Mouse (Mus musculus): Measurements from ENCODE around the gene Gm20422. TPM values are rescaled to one million over a fixed set of nuclear protein-coding genes. Genes with fewer than 3 reads are reported as not detected.
"Not testable (repeated sequence)": the region's sequence is repeated elsewhere in the genome, so short reads cannot be mapped to it uniquely, and the experiment has no call there.

Gm20422 gene
- total and polyA plus RNA-seq, 3 experiments, result 0.47 to 2.1 TPM; not detected in 1

- TF ChIP-seq CTCF (IDR thresholded peaks at IDR 0.05), result no peak
- no peak for TF ChIP-seq POLR2A (IDR thresholded peaks at IDR 0.05; ENCODE audit: insufficient read depth, low read depth, low read length)
- TF ChIP-seq EP300 (IDR thresholded peaks at IDR 0.05; ENCODE audit: insufficient read depth, low read depth, low read length), result no peak
Measured at GRCm38 (mm10) chr8:69717232-69717580, 57.5 kb downstream of the Gm20422 start.

GRCm38 (mm10) chr8:69716403-69717231, 58.1 kb downstream of the Gm20422 start:
- Histone ChIP-seq H3K4me1 (ENCODE audit: control insufficient read depth, insufficient read depth, low read length) (peaks cover 6% of the 10 kb centered on the region), H3K27ac (peak overlapping the region; percentile 99), H3K9ac (ENCODE audit: low read depth, low read length) (peak overlapping the region; percentile 97), H3K4me3 (peak overlapping the region; percentile 76), H3K27me3 (ENCODE audit: control insufficient read depth, insufficient read depth, low read length) (no peaks in the 10 kb centered on the region), H3K79me2 (replicated peaks; ENCODE audit: control insufficient read depth, insufficient read depth, low read length) (peaks cover 8% of the 10 kb centered on the region), H3K36me3 (ENCODE audit: control insufficient read depth, insufficient read depth, low read length) (peaks cover 11% of the 10 kb centered on the region; the same call in 1 of the 2 replicates)
- under 1% methylated on average over 52 of the region's 52 CpGs for WGBS
- intact Hi-C loops (cut with DNase I), result loop anchor here (1.0 to 10.0 kb wide), 5 partner anchors 33 to 186 kb away; partner anchors contain the start of genes Atp13a1, Gm20422, Ndufa13 and Tssk6
- peak; percentile 83; the same call in 1 of the 2 replicates for TF ChIP-seq EP300 (IDR thresholded peaks at IDR 0.05; ENCODE audit: insufficient read depth, low read depth, low read length)
- peak; percentile 87 for TF ChIP-seq POLR2A (IDR thresholded peaks at IDR 0.05; ENCODE audit: insufficient read depth, low read depth, low read length)
- TF ChIP-seq CTCF (IDR thresholded peaks at IDR 0.05), result no peak
- peak; percentile 92 to 97 for DNase-seq

More at GRCm38 (mm10) chr8:69717232-69717580, 57.5 kb downstream of the Gm20422 start:
- Histone ChIP-seq H3K9ac (ENCODE audit: low read depth, low read length) (peak overlapping the region; percentile 13; the same call in 1 of the 2 replicates), H3K4me3 (peak overlapping the region; percentile 76), H3K79me2 (replicated peaks; ENCODE audit: control insufficient read depth, insufficient read depth, low read length) (peaks cover 8% of the 10 kb centered on the region), H3K36me3 (ENCODE audit: control insufficient read depth, insufficient read depth, low read length) (peaks cover 11% of the 10 kb centered on the region; the same call in 1 of the 2 replicates), H3K27me3 (ENCODE audit: control insufficient read depth, insufficient read depth, low read length) (no peaks in the 10 kb centered on the region), H3K4me1 (ENCODE audit: control insufficient read depth, insufficient read depth, low read length) (peaks cover 6% of the 10 kb centered on the region), H3K27ac (peak overlapping the region; percentile 47)
- intact Hi-C loops (cut with DNase I), result loop anchor here (1.0 to 10.0 kb wide), 4 partner anchors 32 to 185 kb away; partner anchors contain the start of genes Atp13a1, Gm20422, Ndufa13 and Tssk6
- no peak for DNase-seq
- WGBS, result 44% methylated on average over 5 of the region's 5 CpGs

- peaks cover 8% of the 10 kb centered on the region for H3K79me2 ChIP-seq (replicated peaks; ENCODE audit: control insufficient read depth, insufficient read depth, low read length)
- 68% methylated on average over 6 of the region's 6 CpGs for WGBS
- DNase-seq, result no peak
- H3K4me1 ChIP-seq (ENCODE audit: control insufficient read depth, insufficient read depth, low read length), result peaks cover 6% of the 10 kb centered on the region
- H3K27me3 ChIP-seq (ENCODE audit: control insufficient read depth, insufficient read depth, low read length), result no peaks in the 10 kb centered on the region
- H3K36me3 ChIP-seq (ENCODE audit: control insufficient read depth, insufficient read depth, low read length), result peaks cover 11% of the 10 kb centered on the region
- TF ChIP-seq POLR2A (IDR thresholded peaks at IDR 0.05; ENCODE audit: insufficient read depth, low read depth, low read length) (no peak), CTCF (IDR thresholded peaks at IDR 0.05) (no peak), EP300 (IDR thresholded peaks at IDR 0.05; ENCODE audit: insufficient read depth, low read depth, low read length) (no peak)
- intact Hi-C loops (cut with DNase I), result loop anchor here (2.0 to 10.0 kb wide), 4 partner anchors 59 to 187 kb away; partner anchors contain the start of genes Atp13a1, Gm20422, Ndufa13 and Tssk6
- peak overlapping the region; percentile 1 for H3K9ac ChIP-seq (ENCODE audit: low read depth, low read length)
- H3K4me3 ChIP-seq, result peak overlapping the region; percentile 76
- H3K27ac ChIP-seq, result no peak overlapping the region
Measured at GRCm38 (mm10) chr8:69715366-69715765, 59.3 kb downstream of the Gm20422 start.

- Histone ChIP-seq H3K4me1 (ENCODE audit: control insufficient read depth, insufficient read depth, low read length) (peaks cover 6% of the 10 kb centered on the region), H3K4me3 (no peak overlapping the region), H3K27ac (no peak overlapping the region), H3K9ac (ENCODE audit: low read depth, low read length) (no peak overlapping the region), H3K79me2 (replicated peaks; ENCODE audit: control insufficient read depth, insufficient read depth, low read length) (peaks cover 8% of the 10 kb centered on the region), H3K36me3 (ENCODE audit: control insufficient read depth, insufficient read depth, low read length) (peaks cover 19% of the 10 kb centered on the region), H3K27me3 (ENCODE audit: control insufficient read depth, insufficient read depth, low read length) (no peaks in the 10 kb centered on the region)
- no peak for TF ChIP-seq POLR2A (IDR thresholded peaks at IDR 0.05; ENCODE audit: insufficient read depth, low read depth, low read length)
- no peak for TF ChIP-seq CTCF (IDR thresholded peaks at IDR 0.05)
- no peak for TF ChIP-seq EP300 (IDR thresholded peaks at IDR 0.05; ENCODE audit: insufficient read depth, low read depth, low read length)
- no peak for DNase-seq
- intact Hi-C loops (cut with DNase I), result loop anchor here (10.0 kb wide), 1 partner anchor 61 kb away; the partner anchor contains the start of gene Gm20422
- WGBS, result 67% methylated on average over 8 of the region's 8 CpGs
Measured at GRCm38 (mm10) chr8:69713516-69713915, 61.2 kb downstream of the Gm20422 start.

GRCm38 (mm10) chr8:69710624-69711023, 64.1 kb downstream of the Gm20422 start, which contains the start of gene Zfp869:
TSS of gene Zfp869 (minus strand) at chr8:69710724.
- H3K4me3 ChIP-seq; DNase-seq; H3K79me2 ChIP-seq (replicated peaks; ENCODE audit: control insufficient read depth, insufficient read depth, low read length); H3K9ac ChIP-seq (ENCODE audit: low read depth, low read length); H3K4me1 ChIP-seq (ENCODE audit: control insufficient read depth, insufficient read depth, low read length); H3K27ac ChIP-seq; H3K27me3 ChIP-seq (ENCODE audit: control insufficient read depth, insufficient read depth, low read length): not testable (repeated sequence)
- peaks cover 32% of the 10 kb centered on the region for H3K36me3 ChIP-seq (ENCODE audit: control insufficient read depth, insufficient read depth, low read length)
- 97% methylated on average over 10 of the region's 10 CpGs for WGBS
- intact Hi-C loops (cut with DNase I), result loop anchor here (10.0 kb wide), 1 partner anchor 64 kb away; the partner anchor contains the start of gene Gm20422

GRCm38 (mm10) chr8:69701810-69702209, 72.9 kb downstream of the Gm20422 start:
- no peak overlapping the region for H3K9ac ChIP-seq (ENCODE audit: low read depth, low read length)
- TF ChIP-seq POLR2A (IDR thresholded peaks at IDR 0.05; ENCODE audit: insufficient read depth, low read depth, low read length) (no peak), CTCF (IDR thresholded peaks at IDR 0.05) (no peak), EP300 (IDR thresholded peaks at IDR 0.05; ENCODE audit: insufficient read depth, low read depth, low read length) (no peak)
- no peaks in the 10 kb centered on the region for H3K79me2 ChIP-seq (replicated peaks; ENCODE audit: control insufficient read depth, insufficient read depth, low read length)
- no peaks in the 10 kb centered on the region for H3K4me1 ChIP-seq (ENCODE audit: control insufficient read depth, insufficient read depth, low read length)
- no peak overlapping the region for H3K27ac ChIP-seq
- intact Hi-C loops (cut with DNase I), result no loop called here
- peaks cover 11% of the 10 kb centered on the region for H3K36me3 ChIP-seq (ENCODE audit: control insufficient read depth, insufficient read depth, low read length)
- WGBS, result 72% methylated on average over 6 of the region's 6 CpGs
- no peaks in the 10 kb centered on the region for H3K27me3 ChIP-seq (ENCODE audit: control insufficient read depth, insufficient read depth, low read length)
- H3K4me3 ChIP-seq, result no peak overlapping the region
- no peak for DNase-seq

Other genes with a start within 250 kb of the Gm20422 start
- 1 to 10 TPM; 5.5 to 7.3 TPM for gene Zfp868, start 149.3 kb downstream of the Gm20422 start, total RNA-seq (2021)
- 2.2 and 7.5 TPM in 2 replicates for gene Zfp868, start 149.3 kb downstream of the Gm20422 start, polyA plus RNA-seq (2012; rRNA removed)
- gene Zfp964, start 120.4 kb downstream of the Gm20422 start, total RNA-seq (2021), result 1 to 10 TPM; 1.1 to 1.3 TPM
- gene Zfp964, start 120.4 kb downstream of the Gm20422 start, polyA plus RNA-seq (2012; rRNA removed), result 0.62 and 1.2 TPM in 2 replicates
- gene Zfp869, start 64.2 kb downstream of the Gm20422 start, total RNA-seq (2021), result 10 to 100 TPM; 14.6 to 15.7 TPM
- gene Zfp869, start 64.2 kb downstream of the Gm20422 start, polyA plus RNA-seq (2012; rRNA removed), result 3.0 and 6.1 TPM in 2 replicates
- 1 to 10 TPM; 2.5 to 2.7 TPM for gene Zfp963, start 24.9 kb downstream of the Gm20422 start, total RNA-seq (2021)
- gene Zfp963, start 24.9 kb downstream of the Gm20422 start, polyA plus RNA-seq (2012; rRNA removed), result 1.7 and 3.8 TPM in 2 replicates
- gene Atp13a1, start 16.3 kb upstream of the Gm20422 start, total RNA-seq (2021), result 10 to 100 TPM; 12.9 to 14.7 TPM
- gene Atp13a1, start 16.3 kb upstream of the Gm20422 start, polyA plus RNA-seq (2012; rRNA removed), result 25.7 and 26.5 TPM in 2 replicates
- gene Zfp866, start 16.3 kb upstream of the Gm20422 start, total RNA-seq (2021), result 10 to 100 TPM; 15.6 to 16.1 TPM
- 8.5 and 16.0 TPM in 2 replicates for gene Zfp866, start 16.3 kb upstream of the Gm20422 start, polyA plus RNA-seq (2012; rRNA removed)
- gene Gmip, start 33.8 kb upstream of the Gm20422 start, total RNA-seq (2021), result 1 to 10 TPM; 4.6 to 4.8 TPM
- gene Gmip, start 33.8 kb upstream of the Gm20422 start, polyA plus RNA-seq (2012; rRNA removed), result 6.6 and 10.9 TPM in 2 replicates
- gene Lpar2, start 47.5 kb upstream of the Gm20422 start, total RNA-seq (2021), result under 1 TPM; 0.18 to 0.25 TPM
- 0.32 and 0.53 TPM in 2 replicates for gene Lpar2, start 47.5 kb upstream of the Gm20422 start, polyA plus RNA-seq (2012; rRNA removed)
- gene Pbx4, start 57.6 kb upstream of the Gm20422 start, total RNA-seq (2021), result under 1 TPM; 0.23 to 0.37 TPM
- gene Pbx4, start 57.6 kb upstream of the Gm20422 start, polyA plus RNA-seq (2012; rRNA removed), result 0.61 and 0.68 TPM in 2 replicates
- 1 to 10 TPM; 1.5 to 1.9 TPM for gene Cilp2, start 112.8 kb upstream of the Gm20422 start, total RNA-seq (2021)
- 11.2 and 16.8 TPM in 2 replicates for gene Cilp2, start 112.8 kb upstream of the Gm20422 start, polyA plus RNA-seq (2012; rRNA removed)
- gene Tssk6, start 127.3 kb upstream of the Gm20422 start, total RNA-seq (2021), result under 1 TPM; 0.16 to 0.23 TPM
- 0.23 and 0.49 TPM in 2 replicates for gene Tssk6, start 127.3 kb upstream of the Gm20422 start, polyA plus RNA-seq (2012; rRNA removed)
- 100 to 1,000 TPM; 417 to 492 TPM for gene Ndufa13, start 127.7 kb upstream of the Gm20422 start, total RNA-seq (2021)
- 443 and 488 TPM in 2 replicates for gene Ndufa13, start 127.7 kb upstream of the Gm20422 start, polyA plus RNA-seq (2012; rRNA removed)
- 10 to 100 TPM; 13.3 to 16.8 TPM for gene Yjefn3, start 127.8 kb upstream of the Gm20422 start, total RNA-seq (2021)
- 11.5 and 14.2 TPM in 2 replicates for gene Yjefn3, start 127.8 kb upstream of the Gm20422 start, polyA plus RNA-seq (2012; rRNA removed)
- gene Gatad2a, start 221.5 kb upstream of the Gm20422 start, total RNA-seq (2021), result 10 to 100 TPM; 36.4 TPM
- gene Gatad2a, start 221.5 kb upstream of the Gm20422 start, polyA plus RNA-seq (2012; rRNA removed), result 23.7 and 24.7 TPM in 2 replicates